Mouse (Mus musculus) embryonic fibroblast, embryonic 13.5 days (primary cell): Measurements from ENCODE around the gene Actr6.

Experiments
- CTCF ChIP-seq: IDR thresholded peaks from 2 replicates; pipeline ENCODE4 v1.5.1; 2011; ENCODE audit warnings: mild to moderate bottlenecking, control low read depth, low read length, moderate library complexity, borderline replicate concordance; ENCODE audit not compliant: insufficient read depth
- POLR2A ChIP-seq: IDR thresholded peaks from 2 replicates; pipeline ENCODE4 v1.6.1; 2011; ENCODE audit warnings: low read depth, mild to moderate bottlenecking, control low read depth, low read length, moderate library complexity

- TF ChIP-seq CTCF: no peak
- TF ChIP-seq POLR2A: no peak
Measured at GRCm38 (mm10) chr10:89695194-89695911, 36.7 kb downstream of the Actr6 start.
